21 mouse cellular contexts compared by ENCODE assay signal in genomic region chr1:167448598-167448997, GRCm38 (mm10). TPM values are rescaled to one million over a fixed set of nuclear protein-coding genes. Genes with fewer than 3 reads are reported as not detected.
DNase-seq lines count a peak whose midpoint lies in the region; ATAC-seq and TF ChIP-seq lines count a peak whose summit lies in the region.
"Had no signal": no experiment of that assay in that cellular context is flagged by ENCODE, and none has a peak within 500 bp of the region (broad histone marks: within the 10 kb centered on the region; RNA-seq: fewer than 3 reads in every experiment).

No protein-coding gene starts in this region.

- DNase-seq in embryo, embryonic 10 days (ENCODE audit: low spot score), result peak; percentile 18
- no peak for DNase-seq in embryo, embryonic 11 days
- no peak for DNase-seq in neural tube, embryonic 10.5 days (ENCODE audit: extremely low spot score, low spot score)
- DNase-seq in forebrain, postnatal 0 days, result no peak
- DNase-seq in retina, postnatal 1 day, result peak; percentile 12
- no peak for DNase-seq in adrenal gland, postnatal 10 days
- no peak for DNase-seq in adipocyte (ENCODE audit: low spot score)
- DNase-seq: kidney, postnatal 14 days; layer of hippocampus, adult 9-11 months had no signal

- no peak overlapping the region for H3K9ac ChIP-seq in neural tube, embryonic 13.5 days
- no peak overlapping the region for H3K9ac ChIP-seq in forebrain, postnatal 0 days
- H3K9ac ChIP-seq: liver, embryonic 15.5 days; midbrain, embryonic 15.5 days had no signal

- H3K4me2 ChIP-seq in neural tube, embryonic 13.5 days, result no peak overlapping the region
- H3K4me2 ChIP-seq in forebrain, postnatal 0 days (ENCODE audit: low read depth), result no peak overlapping the region
- H3K4me2 ChIP-seq: liver, embryonic 15.5 days; midbrain, embryonic 15.5 days had no signal

- H3K27me3 ChIP-seq in neural tube, embryonic 13.5 days, result no peaks in the 10 kb centered on the region; the same call in 1 of the 2 replicates
- no peaks in the 10 kb centered on the region for H3K27me3 ChIP-seq in forebrain, postnatal 0 days (ENCODE audit: insufficient read depth, low read length)
- H3K27me3 ChIP-seq: midbrain, embryonic 15.5 days had no signal

- H3K27ac ChIP-seq in neural tube, embryonic 13.5 days (replicated peaks), result no peak overlapping the region
- peak overlapping the region; percentile 58 for H3K27ac ChIP-seq in forebrain, postnatal 0 days (ENCODE audit: low read depth, low read length)
- H3K27ac ChIP-seq: liver, embryonic 15.5 days; midbrain, embryonic 15.5 days had no signal

- H3K4me1 ChIP-seq in neural tube, embryonic 13.5 days (replicated peaks), result peaks cover 14% of the 10 kb centered on the region
- H3K4me1 ChIP-seq in forebrain, postnatal 0 days (ENCODE audit: insufficient read depth), result no peaks in the 10 kb centered on the region

- no peak overlapping the region for H3K4me3 ChIP-seq in neural tube, embryonic 13.5 days
- no peak overlapping the region for H3K4me3 ChIP-seq in forebrain, postnatal 0 days (ENCODE audit: low read depth, low read length)
- H3K4me3 ChIP-seq: liver, embryonic 15.5 days; megakaryocyte, embryonic 14.5 days; midbrain, embryonic 15.5 days had no signal

- no peaks in the 10 kb centered on the region for H3K36me3 ChIP-seq in neural tube, embryonic 13.5 days
- no peaks in the 10 kb centered on the region for H3K36me3 ChIP-seq in forebrain, postnatal 0 days (ENCODE audit: insufficient read depth)
- H3K36me3 ChIP-seq: liver, embryonic 15.5 days; midbrain, embryonic 15.5 days had no signal

- peak; percentile 71; the same call in 1 of the 2 replicates for ATAC-seq in neural tube, embryonic 13.5 days (ENCODE audit: low read depth)
- ATAC-seq in forebrain, postnatal 0 days, result peak; percentile 93
- ATAC-seq: activated CD4-positive, CD25-positive, alpha-beta regulatory T cell, adult 4 months; CD4-positive, CD25-positive, alpha-beta regulatory T cell, adult 4 months; lung, postnatal 0 days; midbrain, embryonic 15.5 days had no signal

- no peaks in the 10 kb centered on the region for H3K9me3 ChIP-seq in neural tube, embryonic 13.5 days
- H3K9me3 ChIP-seq in forebrain, postnatal 0 days (ENCODE audit: low read length), result no peaks in the 10 kb centered on the region
- H3K9me3 ChIP-seq: liver, embryonic 15.5 days; midbrain, embryonic 15.5 days had no signal

- TF ChIP-seq CTCF in forebrain, postnatal 0 days (IDR thresholded peaks at IDR 0.05; ENCODE audit: low read depth), result no peak

- 23% methylated on average over 7 of the region's 7 CpGs for WGBS in neural tube, embryonic 13.5 days
- 28% methylated on average over 7 of the region's 7 CpGs for WGBS in forebrain, postnatal 0 days

RNA-seq across cellular contexts. Expression of gene Lrrc52, which starts 18.0 kb away (rescaled TPM):
- polyA plus RNA-seq in neural tube, embryonic 13.5 days (2015; fragmentation: Nextera tagmentation; extraction: Ambion mirVana), result not detected in 2 replicates
- total RNA-seq in forebrain, postnatal 0 days (2014; rRNA removed), result not detected in 2 replicates
- not detected in 2 replicates for polyA plus RNA-seq in forebrain, postnatal 0 days (2015; fragmentation: Nextera tagmentation; extraction: Ambion mirVana)
- total RNA-seq in adrenal gland, postnatal 10 days (2021), result under 1 TPM; 0.27 to 0.69 TPM
- total RNA-seq: granulocyte monocyte progenitor cell, adult 5-6 weeks; left cerebral cortex, postnatal 14 days had no signal
- polyA plus RNA-seq: activated CD4-positive, CD25-positive, alpha-beta regulatory T cell, adult 4 months; CD4-positive, CD25-positive, alpha-beta regulatory T cell, adult 4 months; embryonic facial prominence, embryonic 11.5 days; heart, embryonic 16.5 days; limb, embryonic 14.5 days; liver, embryonic 15.5 days; midbrain, embryonic 15.5 days had no signal

RNA-seq across cellular contexts. Expression of gene Mgst3, which starts 55.0 kb away (rescaled TPM):
- 105 and 133 TPM in 2 replicates for polyA plus RNA-seq in neural tube, embryonic 13.5 days (2015; fragmentation: Nextera tagmentation; extraction: Ambion mirVana)
- 192 and 268 TPM in 2 replicates for total RNA-seq in forebrain, postnatal 0 days (2014; rRNA removed)
- polyA plus RNA-seq in forebrain, postnatal 0 days (2015; fragmentation: Nextera tagmentation; extraction: Ambion mirVana), result 243 and 282 TPM in 2 replicates
- 10 to 100 TPM; 63.5 to 71.5 TPM for total RNA-seq in adrenal gland, postnatal 10 days (2021)

Comparison
In these comparisons a context has a peak if more than half of its experiments do, and no peak if none do; other contexts are left out.
1. DNase-seq: peak in embryo, embryonic 10 days (single experiment) and retina, postnatal 1 day (single experiment); none in embryo, embryonic 11 days (single experiment), neural tube, embryonic 10.5 days (single experiment), forebrain, postnatal 0 days (single experiment), adrenal gland, postnatal 10 days (single experiment) and adipocyte (single experiment).